Comparison of ENCODE assay signal across 30 mouse cellular contexts in genomic region chr3:89425876-89426275, GRCm38 (mm10). TPM values are rescaled to one million over a fixed set of nuclear protein-coding genes. Genes with fewer than 3 reads are reported as not detected.
DNase-seq lines count a peak whose midpoint lies in the region; ATAC-seq and TF ChIP-seq lines count a peak whose summit lies in the region.
"Had no signal": no experiment of that assay in that cellular context is flagged by ENCODE, and none has a peak within 500 bp of the region (broad histone marks: within the 10 kb centered on the region; RNA-seq: fewer than 3 reads in every experiment).

No protein-coding gene starts in this region.

- H3K27ac ChIP-seq in liver, embryonic 14.5 days = peak overlapping the region; percentile 59
- H3K27ac ChIP-seq in hindbrain, embryonic 11.5 days (ENCODE audit: low read depth, low read length) = no peak overlapping the region
- H3K27ac ChIP-seq: embryonic facial prominence, embryonic 13.5 days; forebrain, embryonic 13.5 days; heart, adult 2 months; hindbrain, embryonic 12.5 days; hindbrain, postnatal 0 days; layer of hippocampus, adult 2 months; midbrain, embryonic 15.5 days; neural tube, embryonic 15.5 days; stomach, postnatal 0 days had no signal

- H3K4me3 ChIP-seq in erythroblast, embryonic 14.5 days (replicated peaks) = peak overlapping the region; percentile 55
- H3K4me3 ChIP-seq in liver, embryonic 14.5 days (ENCODE audit: insufficient read depth in 1 of 2, low read depth in 2 of 2, low read length in 2 of 2) = peak overlapping the region; percentile 31 to 33
- no peak overlapping the region for H3K4me3 ChIP-seq in hindbrain, embryonic 11.5 days (ENCODE audit: low read depth, low read length)
- H3K4me3 ChIP-seq: embryonic facial prominence, embryonic 13.5 days; forebrain, embryonic 13.5 days; heart, adult 2 months; hindbrain, embryonic 12.5 days; intestine, embryonic 15.5 days; layer of hippocampus, adult 2 months; midbrain, embryonic 15.5 days; neural tube, embryonic 15.5 days had no signal

- H3K36me3 ChIP-seq in erythroblast, embryonic 14.5 days (ENCODE audit: control insufficient read depth) = peaks cover 81% of the 10 kb centered on the region
- H3K36me3 ChIP-seq in liver, embryonic 14.5 days (replicated peaks; ENCODE audit: control insufficient read depth, insufficient read depth, low read depth) = peaks cover 40% of the 10 kb centered on the region
- H3K36me3 ChIP-seq in hindbrain, embryonic 11.5 days (ENCODE audit: control insufficient read depth, insufficient read depth, low read length) = peaks cover 2% of the 10 kb centered on the region; the same call in 1 of the 2 replicates
- H3K36me3 ChIP-seq: midbrain, embryonic 15.5 days had no signal

- H3K4me2 ChIP-seq in liver, embryonic 14.5 days (ENCODE audit: low read depth) = peak overlapping the region; percentile 61
- H3K4me2 ChIP-seq in hindbrain, embryonic 11.5 days (replicated peaks; ENCODE audit: low read depth, low read length) = no peak overlapping the region
- H3K4me2 ChIP-seq: embryonic facial prominence, embryonic 13.5 days; forebrain, embryonic 13.5 days; hindbrain, embryonic 12.5 days; midbrain, embryonic 15.5 days; neural tube, embryonic 15.5 days had no signal

- no peak for TF ChIP-seq CTCF in liver, embryonic 14.5 days (IDR thresholded peaks at IDR 0.05; ENCODE audit: low read depth)

- peak; percentile 83 for TF ChIP-seq EP300 in liver, embryonic 14.5 days (IDR thresholded peaks at IDR 0.05; ENCODE audit: low read depth)

- peaks cover 84% of the 10 kb centered on the region for H3K4me1 ChIP-seq in erythroblast, embryonic 14.5 days (ENCODE audit: control insufficient read depth)
- H3K4me1 ChIP-seq in liver, embryonic 14.5 days (replicated peaks; ENCODE audit: control insufficient read depth in 2 of 2, insufficient read depth in 2 of 2, low read length in 1 of 2) = peaks cover 39 to 52% of the 10 kb centered on the region in 2 experiments
- peaks cover 4% of the 10 kb centered on the region; the same call in 1 of the 2 replicates for H3K4me1 ChIP-seq in hindbrain, embryonic 11.5 days (replicated peaks; ENCODE audit: control insufficient read depth, insufficient read depth, low read length)

- H3K9me3 ChIP-seq in erythroblast, embryonic 14.5 days (ENCODE audit: control insufficient read depth, low read length) = no peaks in the 10 kb centered on the region
- H3K9me3 ChIP-seq in liver, embryonic 14.5 days (ENCODE audit: control insufficient read depth, low read length) = no peaks in the 10 kb centered on the region
- no peaks in the 10 kb centered on the region for H3K9me3 ChIP-seq in hindbrain, embryonic 11.5 days (ENCODE audit: control insufficient read depth, low read length)
- H3K9me3 ChIP-seq: embryonic facial prominence, embryonic 13.5 days; forebrain, embryonic 13.5 days; hindbrain, embryonic 12.5 days; intestine, embryonic 15.5 days; midbrain, embryonic 15.5 days; neural tube, embryonic 15.5 days had no signal

- peak; percentile 72 to 78 (median 77) for DNase-seq in liver, embryonic 14.5 days (ENCODE audit: low read depth in 3 of 3, low spot score in 3 of 3)
- no peak for DNase-seq in hindbrain, embryonic 11.5 days (ENCODE audit: low spot score)
- no peak for DNase-seq in frontal cortex, adult 2 months (ENCODE audit: extremely low spot score in 1 of 2, low spot score in 1 of 2)
- no peak for DNase-seq in layer of hippocampus, adult 9-11 months
- DNase-seq: adrenal gland, postnatal 10 days; cerebellum, adult 18-20 months; cerebellum, postnatal 10 days; gastrocnemius, postnatal 25 days; heart, adult 2 months; kidney, adult 2 months; kidney, postnatal 36 days; lung, postnatal 4 days; spleen, adult 18-20 months; thymus, adult 18-20 months; thymus, postnatal 36 days had no signal

- ATAC-seq in erythroblast, adult 5-6 weeks (replicated peaks; ENCODE audit: low FRiP score, poor library complexity, severe bottlenecking) = no peak
- 0 out of 2 replicates have a peak, but pooled peaks have one; percentile 8 for ATAC-seq in erythroid progenitor cell, adult 5-6 weeks (replicated peaks; ENCODE audit: low FRiP score, poor library complexity, severe bottlenecking)
- ATAC-seq in liver, embryonic 14.5 days (ENCODE audit: insufficient read depth) = peak; percentile 4; the same call in 1 of the 2 replicates
- ATAC-seq in megakaryocyte-erythroid progenitor cell, adult 5-6 weeks (replicated peaks; ENCODE audit: low FRiP score, low TSS enrichment, poor library complexity, severe bottlenecking) = peak; percentile 42
- ATAC-seq in hindbrain, embryonic 11.5 days (ENCODE audit: low FRiP score) = no peak
- ATAC-seq: forebrain, embryonic 13.5 days; hindbrain, postnatal 0 days; intestine, embryonic 15.5 days; lung, postnatal 0 days; midbrain, embryonic 15.5 days had no signal

- no peaks in the 10 kb centered on the region for H3K27me3 ChIP-seq in erythroblast, embryonic 14.5 days (ENCODE audit: control insufficient read depth)
- no peaks in the 10 kb centered on the region for H3K27me3 ChIP-seq in liver, embryonic 14.5 days (ENCODE audit: control insufficient read depth, insufficient read depth, low read length)
- no peaks in the 10 kb centered on the region for H3K27me3 ChIP-seq in hindbrain, embryonic 11.5 days (ENCODE audit: control insufficient read depth, insufficient read depth, low read length)
- H3K27me3 ChIP-seq: CH12.LX; embryonic facial prominence, embryonic 13.5 days; forebrain, embryonic 13.5 days; hindbrain, embryonic 12.5 days; intestine, embryonic 15.5 days; midbrain, embryonic 15.5 days; neural tube, embryonic 15.5 days had no signal

- 9% methylated on average over 4 of the region's 4 CpGs for WGBS in liver, embryonic 14.5 days (ENCODE audit: insufficient replicate concordance)
- 83% methylated on average over 4 of the region's 4 CpGs for WGBS in hindbrain, embryonic 11.5 days

- peak overlapping the region; percentile 56 for H3K9ac ChIP-seq in liver, embryonic 14.5 days (replicated peaks)
- no peak overlapping the region for H3K9ac ChIP-seq in hindbrain, embryonic 11.5 days (ENCODE audit: low read depth, low read length)
- H3K9ac ChIP-seq: embryonic facial prominence, embryonic 13.5 days; forebrain, embryonic 13.5 days; hindbrain, embryonic 12.5 days; intestine, embryonic 15.5 days; midbrain, embryonic 15.5 days; neural tube, embryonic 15.5 days had no signal

RNA-seq across cellular contexts. Expression of gene Pygo2, which starts 4.1 kb away (rescaled TPM):
- polyA plus RNA-seq in erythroblast, embryonic 14.5 days (2012) = 5.9 TPM in 2 replicates
- total RNA-seq in erythroblast, adult 5-6 weeks (2015; ENCODE audit: low replicate concordance) = 9.8 and 11.5 TPM in 2 replicates
- total RNA-seq in erythroblast, adult 5-6 weeks (2017; ENCODE audit: low replicate concordance) = 5.6 and 12.4 TPM in 2 replicates
- 10.9 and 19.1 TPM in 2 replicates for total RNA-seq in erythroid progenitor cell, adult 5-6 weeks (2015; ENCODE audit: low replicate concordance)
- total RNA-seq in erythroid progenitor cell, adult 5-6 weeks (2017; ENCODE audit: low replicate concordance) = 7.1 and 12.1 TPM in 2 replicates
- 12.9 and 15.2 TPM in 2 replicates for polyA plus RNA-seq in liver, embryonic 14.5 days (2012; rRNA removed)
- polyA plus RNA-seq in liver, embryonic 14.5 days (2014; fragmentation: Nextera tagmentation; extraction: Ambion mirVana) = 8.4 and 10.7 TPM in 2 replicates
- 38.5 and 42.2 TPM in 2 replicates for total RNA-seq in megakaryocyte-erythroid progenitor cell, adult 5-6 weeks (2014; fragmentation: Nextera tagmentation)
- total RNA-seq in megakaryocyte-erythroid progenitor cell, adult 5-6 weeks (2017) = 9.6 and 19.9 TPM in 2 replicates
- 45.0 and 54.5 TPM in 2 replicates for polyA plus RNA-seq in hindbrain, embryonic 11.5 days (2014; fragmentation: Nextera tagmentation; extraction: Ambion mirVana)
- 42.5 and 51.0 TPM in 2 replicates for polyA plus RNA-seq in frontal cortex, adult 2 months (2012; rRNA removed)

RNA-seq across cellular contexts. Expression of gene Shc1, which starts 7.6 kb away (rescaled TPM):
- 11.4 and 12.7 TPM in 2 replicates for polyA plus RNA-seq in erythroblast, embryonic 14.5 days (2012)
- 14.4 and 25.2 TPM in 2 replicates for total RNA-seq in erythroblast, adult 5-6 weeks (2015; ENCODE audit: low replicate concordance)
- total RNA-seq in erythroblast, adult 5-6 weeks (2017; ENCODE audit: low replicate concordance) = 21.3 and 24.1 TPM in 2 replicates
- 77.1 and 79.3 TPM in 2 replicates for total RNA-seq in erythroid progenitor cell, adult 5-6 weeks (2015; ENCODE audit: low replicate concordance)
- total RNA-seq in erythroid progenitor cell, adult 5-6 weeks (2017; ENCODE audit: low replicate concordance) = 49.7 and 59.3 TPM in 2 replicates
- 36.9 and 38.8 TPM in 2 replicates for polyA plus RNA-seq in liver, embryonic 14.5 days (2012; rRNA removed)
- polyA plus RNA-seq in liver, embryonic 14.5 days (2014; fragmentation: Nextera tagmentation; extraction: Ambion mirVana) = 27.5 and 30.6 TPM in 2 replicates
- total RNA-seq in megakaryocyte-erythroid progenitor cell, adult 5-6 weeks (2014; fragmentation: Nextera tagmentation) = 95.9 and 113 TPM in 2 replicates
- total RNA-seq in megakaryocyte-erythroid progenitor cell, adult 5-6 weeks (2017) = 40.2 and 68.5 TPM in 2 replicates
- 32.2 and 37.0 TPM in 2 replicates for polyA plus RNA-seq in hindbrain, embryonic 11.5 days (2014; fragmentation: Nextera tagmentation; extraction: Ambion mirVana)
- 18.2 and 18.6 TPM in 2 replicates for polyA plus RNA-seq in frontal cortex, adult 2 months (2012; rRNA removed)

RNA-seq across cellular contexts. Expression of gene Cks1b, which starts 7.7 kb away (rescaled TPM):
- 6.9 and 7.4 TPM in 2 replicates for polyA plus RNA-seq in erythroblast, embryonic 14.5 days (2012)
- total RNA-seq in erythroblast, adult 5-6 weeks (2015; ENCODE audit: low replicate concordance) = 67.9 and 79.9 TPM in 2 replicates
- total RNA-seq in erythroblast, adult 5-6 weeks (2017; ENCODE audit: low replicate concordance) = 37.4 and 42.1 TPM in 2 replicates
- total RNA-seq in erythroid progenitor cell, adult 5-6 weeks (2015; ENCODE audit: low replicate concordance) = 245 and 268 TPM in 2 replicates
- total RNA-seq in erythroid progenitor cell, adult 5-6 weeks (2017; ENCODE audit: low replicate concordance) = 102 and 103 TPM in 2 replicates
- polyA plus RNA-seq in liver, embryonic 14.5 days (2012; rRNA removed) = 133 and 172 TPM in 2 replicates
- 288 and 295 TPM in 2 replicates for polyA plus RNA-seq in liver, embryonic 14.5 days (2014; fragmentation: Nextera tagmentation; extraction: Ambion mirVana)
- 185 and 237 TPM in 2 replicates for total RNA-seq in megakaryocyte-erythroid progenitor cell, adult 5-6 weeks (2014; fragmentation: Nextera tagmentation)
- 127 and 184 TPM in 2 replicates for total RNA-seq in megakaryocyte-erythroid progenitor cell, adult 5-6 weeks (2017)
- 411 and 414 TPM in 2 replicates for polyA plus RNA-seq in hindbrain, embryonic 11.5 days (2014; fragmentation: Nextera tagmentation; extraction: Ambion mirVana)
- 7.1 TPM in 2 replicates for polyA plus RNA-seq in frontal cortex, adult 2 months (2012; rRNA removed)

RNA-seq across cellular contexts. Expression of gene Pbxip1, which starts 10.6 kb away (rescaled TPM):
- polyA plus RNA-seq in erythroblast, embryonic 14.5 days (2012) = 0.13 and 0.21 TPM in 2 replicates
- total RNA-seq in erythroblast, adult 5-6 weeks (2015; ENCODE audit: low replicate concordance) = 3.8 and 4.2 TPM in 2 replicates
- total RNA-seq in erythroblast, adult 5-6 weeks (2017; ENCODE audit: low replicate concordance) = 6.2 and 8.6 TPM in 2 replicates
- total RNA-seq in erythroid progenitor cell, adult 5-6 weeks (2015; ENCODE audit: low replicate concordance) = 1.8 and 2.1 TPM in 2 replicates
- 2.7 and 4.1 TPM in 2 replicates for total RNA-seq in erythroid progenitor cell, adult 5-6 weeks (2017; ENCODE audit: low replicate concordance)
- polyA plus RNA-seq in liver, embryonic 14.5 days (2012; rRNA removed) = 2.2 and 3.1 TPM in 2 replicates
- polyA plus RNA-seq in liver, embryonic 14.5 days (2014; fragmentation: Nextera tagmentation; extraction: Ambion mirVana) = 2.8 and 3.3 TPM in 2 replicates
- 7.5 and 8.2 TPM in 2 replicates for total RNA-seq in megakaryocyte-erythroid progenitor cell, adult 5-6 weeks (2014; fragmentation: Nextera tagmentation)
- 14.6 and 30.4 TPM in 2 replicates for total RNA-seq in megakaryocyte-erythroid progenitor cell, adult 5-6 weeks (2017)
- 8.6 and 10.7 TPM in 2 replicates for polyA plus RNA-seq in hindbrain, embryonic 11.5 days (2014; fragmentation: Nextera tagmentation; extraction: Ambion mirVana)
- polyA plus RNA-seq in frontal cortex, adult 2 months (2012; rRNA removed) = 34.8 and 38.9 TPM in 2 replicates

RNA-seq across cellular contexts. Expression of gene Flad1, which starts 14.2 kb away (rescaled TPM):
- polyA plus RNA-seq in erythroblast, embryonic 14.5 days (2012) = 1.3 and 1.6 TPM in 2 replicates
- 2.1 and 6.3 TPM in 2 replicates for total RNA-seq in erythroblast, adult 5-6 weeks (2015; ENCODE audit: low replicate concordance)
- 1.8 and 3.1 TPM in 2 replicates for total RNA-seq in erythroblast, adult 5-6 weeks (2017; ENCODE audit: low replicate concordance)
- 1.1 and 5.4 TPM in 2 replicates for total RNA-seq in erythroid progenitor cell, adult 5-6 weeks (2015; ENCODE audit: low replicate concordance)
- total RNA-seq in erythroid progenitor cell, adult 5-6 weeks (2017; ENCODE audit: low replicate concordance) = 0.68 and 1.3 TPM in 2 replicates
- polyA plus RNA-seq in liver, embryonic 14.5 days (2012; rRNA removed) = 8.7 and 9.2 TPM in 2 replicates
- 13.0 and 13.2 TPM in 2 replicates for polyA plus RNA-seq in liver, embryonic 14.5 days (2014; fragmentation: Nextera tagmentation; extraction: Ambion mirVana)
- 24.8 and 27.7 TPM in 2 replicates for total RNA-seq in megakaryocyte-erythroid progenitor cell, adult 5-6 weeks (2014; fragmentation: Nextera tagmentation)
- 10.7 and 12.6 TPM in 2 replicates for total RNA-seq in megakaryocyte-erythroid progenitor cell, adult 5-6 weeks (2017)
- polyA plus RNA-seq in hindbrain, embryonic 11.5 days (2014; fragmentation: Nextera tagmentation; extraction: Ambion mirVana) = 26.2 and 26.5 TPM in 2 replicates
- 43.7 and 47.7 TPM in 2 replicates for polyA plus RNA-seq in frontal cortex, adult 2 months (2012; rRNA removed)

Comparison
In these comparisons a context has a peak if more than half of its experiments do, and no peak if none do; other contexts are left out.
1. ATAC-seq: peak in erythroid progenitor cell, adult 5-6 weeks (single experiment), liver, embryonic 14.5 days (single experiment) and megakaryocyte-erythroid progenitor cell, adult 5-6 weeks (single experiment); none in erythroblast, adult 5-6 weeks (single experiment) and hindbrain, embryonic 11.5 days (single experiment).
2. DNase-seq: peak in liver, embryonic 14.5 days (3 of 3); none in hindbrain, embryonic 11.5 days (single experiment), frontal cortex, adult 2 months (0 of 2) and layer of hippocampus, adult 9-11 months (single experiment).
3. RNA of gene Cks1b, which starts 7.7 kb away (polyA plus RNA-seq): 411 to 414 TPM in hindbrain, embryonic 11.5 days and 133 to 295 TPM in liver, embryonic 14.5 days; 6.9 to 7.4 TPM in erythroblast, embryonic 14.5 days and 7.1 TPM in frontal cortex, adult 2 months; every median in the first group is over 10 times any median in the second.